Mouse (Mus musculus): ENCODE results near the gene Trib2.

DNA sequence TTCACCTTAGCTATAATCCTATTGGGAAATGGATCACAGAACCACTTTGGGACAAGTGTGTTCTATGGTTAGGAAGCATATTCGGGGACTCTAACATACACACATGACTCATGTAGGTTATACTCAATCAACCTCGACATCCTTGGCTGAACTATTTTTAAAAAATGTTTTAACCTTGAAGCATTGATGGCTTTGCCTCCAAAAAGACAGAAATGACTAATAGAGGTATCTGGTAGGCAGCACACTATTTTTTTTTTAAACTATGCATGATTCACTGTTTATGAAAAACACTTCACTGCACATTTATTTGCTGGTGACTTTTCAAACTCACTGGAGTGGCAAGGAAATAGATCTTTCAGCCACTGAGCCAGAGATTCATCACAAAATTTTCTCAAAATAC is 21.5 kb upstream of the Trib2 start:
- no peak for TF ChIP-seq CTCF (IDR thresholded peaks at IDR 0.05)
- TF ChIP-seq EP300 (IDR thresholded peaks at IDR 0.05; ENCODE audit: insufficient read depth, low read depth, low read length) = no peak
- TF ChIP-seq POLR2A (IDR thresholded peaks at IDR 0.05; ENCODE audit: insufficient read depth, low read depth, low read length) = no peak

Measured in heart, adult 2 months (tissue).